Mouse (Mus musculus): ENCODE measurements around the gene Cygb. TPM values are rescaled to one million over a fixed set of nuclear protein-coding genes. Genes with fewer than 3 reads are reported as not detected.
"Not testable (repeated sequence)": the region's sequence is repeated elsewhere in the genome, so short reads cannot be mapped to it uniquely, and the experiment has no call there.

The Cygb gene
- total RNA-seq, 1 experiment from 2014 or later, result 0.58 TPM

DNA sequence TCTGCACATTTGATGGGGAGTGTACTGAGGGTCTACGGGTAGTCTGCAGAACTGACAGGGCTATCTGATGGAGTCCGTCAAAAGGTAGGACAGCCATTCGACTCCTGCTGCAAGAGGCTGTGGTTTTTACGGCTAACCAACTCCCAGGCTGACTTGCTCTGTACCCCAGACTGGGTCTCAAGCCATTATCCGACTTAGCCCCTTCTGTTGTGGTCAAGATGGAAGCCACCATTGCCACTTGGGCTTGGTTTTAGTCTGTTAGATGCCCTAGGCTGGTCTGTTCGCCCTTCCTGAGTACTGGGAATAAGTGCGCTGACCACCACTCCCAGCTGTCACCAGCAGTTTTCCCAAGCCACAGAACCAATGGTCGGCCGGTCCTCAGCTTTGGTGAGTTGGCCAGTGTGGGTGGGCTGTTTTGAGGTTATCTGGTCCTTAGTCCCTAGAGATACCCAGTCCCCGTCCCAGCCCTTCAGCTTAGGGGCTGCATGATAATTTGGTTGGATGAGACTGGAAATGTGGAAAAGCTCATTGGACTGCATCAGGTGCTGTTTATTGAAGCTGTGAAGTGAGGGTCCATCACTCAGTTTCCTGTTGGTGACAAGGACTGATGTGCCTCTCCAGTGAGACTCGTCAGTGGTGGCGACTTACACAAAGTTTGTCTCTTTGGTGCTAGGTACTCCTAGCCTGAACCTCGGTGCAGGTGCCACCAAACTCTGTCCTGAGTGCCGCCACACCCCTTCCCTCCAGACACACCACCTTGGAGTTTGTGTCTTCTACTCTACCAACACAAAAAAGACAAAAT lies 22.3 kb upstream of the Cygb start:
- no peak for ATAC-seq (ENCODE audit: extremely low read depth, insufficient number of reproducible peaks, low FRiP score, poor library complexity, severe bottlenecking)

DNA sequence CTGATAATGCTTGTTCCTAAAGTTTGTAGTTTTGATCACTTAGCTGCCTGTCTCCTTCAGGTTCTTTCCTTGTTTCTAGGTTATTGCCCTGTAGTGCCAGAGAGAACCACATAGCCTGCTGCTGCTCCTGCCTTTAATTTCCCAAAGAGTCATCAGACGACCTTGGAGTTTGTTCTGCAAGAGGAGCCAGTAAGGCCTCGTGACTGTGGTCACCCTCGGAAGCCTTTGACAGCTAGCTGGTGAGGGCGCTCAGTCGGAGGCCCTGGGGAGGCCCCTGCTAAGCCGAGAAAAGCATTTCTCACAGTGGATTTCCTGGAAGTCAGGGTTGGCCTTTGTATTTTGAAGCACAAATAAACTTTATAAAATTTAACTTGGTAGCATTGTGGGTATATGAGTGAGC lies 21.3 kb upstream of the Cygb start:
- ATAC-seq (ENCODE audit: extremely low read depth, insufficient number of reproducible peaks, low FRiP score, poor library complexity, severe bottlenecking), result not testable (repeated sequence)

DNA sequence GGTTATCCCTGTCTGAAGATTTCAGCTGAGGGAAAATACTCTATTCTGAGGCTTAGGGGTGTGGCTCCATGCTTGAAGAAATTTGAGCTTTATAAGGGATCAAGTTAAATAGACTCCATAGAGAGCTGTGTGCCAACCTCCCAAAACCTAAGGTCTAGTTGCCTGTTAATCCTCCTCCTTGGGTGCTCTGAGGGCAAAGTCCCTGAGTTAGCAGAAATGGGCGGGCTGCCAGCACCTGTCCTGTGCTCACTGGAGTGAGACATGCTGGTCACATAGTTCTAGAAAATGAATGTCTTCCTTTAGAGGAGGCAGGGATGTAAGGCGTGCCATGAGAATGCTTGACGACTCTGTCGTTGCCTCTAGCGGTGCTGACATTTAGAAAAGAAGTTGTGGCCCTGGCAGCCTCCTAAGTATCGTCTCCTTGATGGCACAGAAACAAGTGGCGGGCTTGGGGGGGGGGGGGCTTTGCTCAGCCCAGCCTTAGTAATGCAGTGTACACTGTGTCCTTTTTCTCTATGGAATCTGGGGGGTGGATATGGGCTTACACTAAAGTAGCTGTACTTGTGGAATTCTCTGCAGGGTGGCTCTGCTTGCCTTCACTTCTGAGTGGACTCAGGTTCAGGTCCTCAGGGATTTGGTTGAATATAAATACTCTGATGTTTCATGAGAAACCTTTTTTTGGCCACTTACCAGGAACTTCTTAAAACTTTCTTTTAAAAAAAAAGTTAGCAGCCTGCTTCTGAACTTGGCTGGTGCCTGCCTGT lies 20.7 kb upstream of the Cygb start:
- no peak for ATAC-seq (ENCODE audit: extremely low read depth, insufficient number of reproducible peaks, low FRiP score, poor library complexity, severe bottlenecking)

DNA sequence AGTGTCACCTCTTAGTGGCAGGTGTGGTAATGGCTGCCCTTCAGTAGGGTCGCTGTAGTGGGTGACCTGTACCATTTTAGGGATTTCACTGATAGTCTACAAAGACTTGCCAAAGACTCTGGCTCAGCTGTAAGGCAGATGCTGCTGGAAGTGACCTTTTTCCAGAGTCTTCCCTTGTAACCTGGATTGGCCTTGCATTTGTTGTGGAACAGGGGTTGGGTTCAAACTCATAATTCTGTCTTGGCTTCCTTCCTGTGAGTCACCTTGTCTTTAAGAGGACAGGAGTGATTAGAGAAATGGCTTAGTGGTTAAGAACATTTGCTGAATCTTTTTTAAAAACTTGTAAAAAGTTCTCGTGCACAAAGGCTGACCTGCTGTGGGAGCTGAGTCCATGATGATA lies 19.3 kb upstream of the Cygb start:
- no peak for ATAC-seq (ENCODE audit: extremely low read depth, insufficient number of reproducible peaks, low FRiP score, poor library complexity, severe bottlenecking)

DNA sequence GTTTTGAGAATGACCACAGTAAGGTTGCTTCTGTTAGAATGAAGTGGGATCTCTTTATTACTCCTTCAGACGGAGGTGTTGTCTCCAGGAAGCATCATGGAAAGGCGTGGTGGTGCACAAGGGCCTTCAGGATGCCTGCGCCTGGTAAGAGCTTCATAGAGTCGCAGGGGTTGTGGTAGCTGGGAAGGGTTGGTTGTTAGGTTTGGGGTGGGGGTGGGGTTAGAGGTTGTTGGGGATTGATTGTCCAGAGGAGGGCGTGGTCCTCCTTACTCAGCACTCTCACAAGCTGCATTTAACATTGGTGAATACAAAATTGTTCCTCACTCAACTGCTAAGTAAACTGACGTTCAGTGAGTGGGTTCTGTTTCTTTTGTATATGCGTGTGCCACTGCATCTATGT lies 18.5 kb upstream of the Cygb start:
- ATAC-seq (ENCODE audit: extremely low read depth, insufficient number of reproducible peaks, low FRiP score, poor library complexity, severe bottlenecking), result no peak

DNA sequence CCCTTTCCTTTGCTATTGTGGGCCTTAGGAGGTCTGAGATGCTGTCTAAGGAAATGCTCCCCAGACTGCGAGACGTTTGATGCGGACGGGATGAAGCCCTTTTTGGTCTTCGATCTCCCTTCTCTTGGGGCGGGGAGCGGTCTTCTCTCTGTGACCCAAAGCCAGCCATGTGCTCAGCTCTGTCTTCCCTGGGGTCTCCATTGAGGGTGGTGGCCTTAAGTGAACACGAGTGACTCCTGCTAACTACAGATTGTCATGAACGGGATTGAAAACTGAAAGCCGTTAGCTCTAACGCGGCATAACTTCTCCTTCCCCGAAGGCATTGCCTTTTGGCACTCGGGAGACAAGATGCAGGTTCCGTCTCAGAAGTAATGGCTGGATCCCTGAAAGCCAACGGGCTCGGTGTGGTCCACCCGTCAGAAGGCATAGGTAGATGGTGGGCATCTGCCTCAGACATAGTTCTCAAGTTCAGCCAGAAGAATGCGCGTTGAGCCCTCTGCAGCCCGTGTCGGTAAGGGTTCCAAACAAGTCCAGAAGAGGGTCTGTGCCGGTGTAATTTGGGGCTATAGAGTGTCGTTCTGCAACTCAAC lies 17.8 kb upstream of the Cygb start:
- no peak for ATAC-seq (ENCODE audit: extremely low read depth, insufficient number of reproducible peaks, low FRiP score, poor library complexity, severe bottlenecking)

DNA sequence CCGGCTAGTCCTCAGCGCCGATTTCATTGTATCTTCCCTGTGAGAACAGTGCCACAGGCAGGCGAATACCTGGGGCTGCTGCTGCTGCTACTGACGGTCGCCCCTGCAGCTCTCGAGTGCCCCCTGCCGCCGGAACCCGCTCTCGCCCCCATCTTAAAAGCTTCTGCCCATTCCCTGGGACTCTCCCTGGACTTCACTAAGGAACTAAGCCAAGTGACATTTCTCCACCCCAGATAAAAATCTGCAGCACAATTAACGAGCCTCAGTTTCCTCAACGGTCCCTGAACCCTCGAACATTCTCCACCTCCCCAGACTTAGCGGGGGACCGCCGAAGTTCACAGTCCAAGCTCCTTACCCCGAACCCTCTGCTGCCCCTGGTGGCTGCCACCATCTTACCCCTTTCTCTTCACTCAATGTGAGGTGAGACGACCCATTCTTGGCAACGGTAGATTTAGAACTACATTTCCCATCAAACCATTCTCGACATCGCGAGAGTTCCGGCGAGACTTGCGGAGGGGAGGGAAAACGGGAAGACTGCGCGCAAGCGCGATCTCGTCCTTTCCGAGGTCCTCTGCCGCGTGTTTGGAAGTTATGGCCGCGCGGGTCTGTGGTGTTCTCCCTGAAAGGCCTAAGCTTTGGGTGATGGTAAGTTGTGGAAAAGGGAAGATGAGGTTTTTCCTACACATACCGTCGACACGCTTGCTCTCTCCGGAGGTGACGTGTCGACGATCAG lies 17.2 kb upstream of the Cygb start:
- peak; percentile 91 for ATAC-seq (ENCODE audit: extremely low read depth, insufficient number of reproducible peaks, low FRiP score, poor library complexity, severe bottlenecking)

DNA sequence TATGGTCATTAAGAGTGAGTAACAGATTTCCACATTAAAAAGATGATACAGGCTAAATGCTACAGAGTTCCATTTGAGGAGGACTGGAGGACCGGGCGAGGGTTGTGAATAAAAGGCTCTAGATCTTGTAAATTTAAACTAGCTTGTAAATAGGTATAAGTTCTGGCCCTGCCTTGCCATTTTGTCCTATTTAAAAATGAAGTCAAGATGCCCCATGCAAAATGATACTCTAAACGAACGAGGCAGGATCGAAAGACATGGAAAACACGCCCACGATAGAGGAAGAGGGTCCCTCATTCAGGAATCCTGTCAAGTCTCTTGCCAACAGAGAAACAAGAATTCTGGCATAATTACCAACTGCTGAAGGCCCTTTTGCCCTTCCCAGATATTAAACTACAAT lies 16.3 kb upstream of the Cygb start:
- no peak for ATAC-seq (ENCODE audit: extremely low read depth, insufficient number of reproducible peaks, low FRiP score, poor library complexity, severe bottlenecking)

DNA sequence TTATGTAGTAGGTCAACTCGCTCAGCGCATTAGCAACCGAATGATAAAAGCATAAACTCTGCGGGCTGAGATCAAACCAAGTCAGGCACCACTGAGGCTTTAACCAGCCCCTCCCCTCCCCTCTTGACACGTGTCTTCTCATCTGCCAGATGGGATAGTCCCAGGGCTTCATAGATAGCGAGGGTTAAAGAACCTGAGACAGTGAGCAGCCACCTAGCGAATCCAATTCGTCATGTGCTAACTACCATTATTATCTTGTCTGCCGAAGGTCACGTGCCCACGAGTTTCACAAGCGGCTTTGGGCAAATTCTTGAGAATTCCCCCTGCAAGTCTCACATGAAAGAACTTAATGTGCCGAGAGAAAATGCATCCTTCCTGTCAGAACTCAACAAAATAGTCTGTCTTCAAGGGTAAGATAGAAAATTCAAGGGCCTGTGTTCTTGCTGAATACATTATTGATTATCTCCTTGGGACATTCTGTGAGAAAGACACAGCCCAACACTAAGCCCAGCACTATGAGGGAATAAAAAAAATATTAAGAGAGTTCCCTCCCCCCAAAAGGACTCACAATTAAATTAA lies 15.8 kb upstream of the Cygb start:
- no peak for ATAC-seq (ENCODE audit: extremely low read depth, insufficient number of reproducible peaks, low FRiP score, poor library complexity, severe bottlenecking)

DNA sequence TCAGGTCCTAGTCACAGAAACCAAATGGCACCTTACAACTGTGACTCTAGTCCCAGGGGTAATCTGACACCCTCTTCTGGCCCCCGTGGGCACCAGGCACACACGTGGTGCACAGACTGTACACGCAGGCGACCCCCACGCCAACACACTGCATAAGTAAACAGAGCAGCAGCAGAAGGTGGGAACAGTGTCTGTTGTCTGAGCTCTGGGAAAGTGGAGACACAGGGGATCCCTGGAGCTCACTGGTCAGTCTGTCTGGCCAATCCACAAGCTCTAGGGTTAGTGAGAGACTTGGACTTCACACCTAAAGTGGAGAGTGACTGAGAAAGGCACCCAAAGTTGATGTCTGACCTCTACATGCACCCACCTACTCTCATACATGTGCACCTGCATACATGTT lies 15.2 kb upstream of the Cygb start:
- ATAC-seq (ENCODE audit: extremely low read depth, insufficient number of reproducible peaks, low FRiP score, poor library complexity, severe bottlenecking), result no peak

DNA sequence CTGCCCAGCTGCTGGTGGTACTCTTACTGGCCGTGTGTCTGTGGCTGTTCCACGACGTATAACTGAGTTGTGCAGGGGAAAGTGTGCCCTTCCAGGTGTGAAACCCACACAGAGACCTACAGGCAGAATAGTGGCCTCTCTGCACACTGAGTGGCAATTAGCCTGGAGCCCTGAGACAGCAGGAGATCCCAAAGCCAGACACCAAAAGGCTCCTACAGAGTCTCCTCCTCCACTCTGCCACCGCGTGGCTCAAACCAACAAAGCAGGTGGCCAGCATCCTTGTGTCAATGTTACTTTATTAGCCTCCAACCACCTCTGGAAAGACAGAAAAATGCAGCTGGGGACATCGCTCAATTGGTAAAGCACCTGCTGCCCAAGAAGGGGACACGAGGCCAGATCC lies 14.7 kb upstream of the Cygb start:
- no peak for ATAC-seq (ENCODE audit: extremely low read depth, insufficient number of reproducible peaks, low FRiP score, poor library complexity, severe bottlenecking)

DNA sequence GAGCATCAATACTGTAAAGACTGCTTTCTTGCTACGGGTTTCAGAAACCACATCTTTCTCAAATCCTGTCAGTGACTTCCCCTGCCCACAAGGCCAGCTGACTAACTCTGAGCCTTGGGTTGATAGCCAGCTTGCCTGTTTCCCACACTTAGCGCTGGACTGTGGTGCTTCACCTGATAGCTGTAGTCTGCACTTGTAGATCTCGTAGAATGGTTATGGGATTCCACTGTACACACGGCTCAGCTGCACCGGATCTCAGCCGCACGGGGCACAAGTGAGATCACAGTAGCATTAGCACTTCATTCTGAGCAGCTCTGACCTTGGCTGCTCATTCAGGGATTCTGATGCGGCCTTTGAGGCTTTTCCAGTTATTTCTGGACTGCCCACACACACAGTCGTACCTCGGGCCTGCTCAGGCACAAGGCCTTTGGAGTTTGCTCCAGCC lies 14.3 kb upstream of the Cygb start:
- no peak for ATAC-seq (ENCODE audit: extremely low read depth, insufficient number of reproducible peaks, low FRiP score, poor library complexity, severe bottlenecking)

DNA sequence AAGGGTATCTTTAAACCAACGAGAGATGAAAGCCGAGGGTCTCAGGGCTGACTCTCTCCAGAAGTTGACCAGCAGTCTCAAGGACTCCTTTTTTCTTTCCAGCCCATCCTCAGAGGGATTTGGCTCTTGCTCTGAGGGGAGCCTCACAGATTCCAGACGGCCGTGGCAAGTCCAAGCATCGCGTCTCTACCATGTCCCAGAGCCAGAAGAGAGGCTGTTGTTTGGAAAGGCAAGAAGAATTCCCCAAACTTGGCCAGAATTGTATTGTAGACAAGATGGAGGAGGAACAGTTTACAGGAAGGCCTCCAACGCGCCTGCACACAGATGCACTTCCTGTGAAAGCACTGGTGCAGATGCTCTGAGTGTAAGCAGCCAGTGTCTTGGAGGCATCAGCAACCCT lies 13.8 kb upstream of the Cygb start:
- no peak for ATAC-seq (ENCODE audit: extremely low read depth, insufficient number of reproducible peaks, low FRiP score, poor library complexity, severe bottlenecking)

DNA sequence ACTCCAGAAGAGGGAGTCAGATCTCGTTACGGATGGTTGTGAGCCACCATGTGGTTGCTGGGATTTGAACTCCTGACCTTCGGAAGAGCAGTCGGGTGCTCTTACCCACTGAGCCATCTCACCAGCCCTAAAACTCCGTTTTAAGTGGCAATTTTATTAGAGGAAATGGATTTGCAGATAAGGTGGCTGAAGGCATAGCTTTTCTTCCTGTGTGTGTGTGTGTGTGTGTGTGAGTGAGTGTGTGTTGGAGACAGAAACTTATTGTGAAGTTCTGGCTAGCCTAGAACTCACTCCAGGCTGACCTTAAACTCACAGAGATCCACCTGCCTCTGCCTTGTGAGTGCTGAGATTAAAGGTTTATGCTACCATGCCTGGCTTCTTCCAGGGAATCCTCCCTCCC lies 12.9 kb upstream of the Cygb start:
- ATAC-seq (ENCODE audit: extremely low read depth, insufficient number of reproducible peaks, low FRiP score, poor library complexity, severe bottlenecking), result not testable (repeated sequence)

DNA sequence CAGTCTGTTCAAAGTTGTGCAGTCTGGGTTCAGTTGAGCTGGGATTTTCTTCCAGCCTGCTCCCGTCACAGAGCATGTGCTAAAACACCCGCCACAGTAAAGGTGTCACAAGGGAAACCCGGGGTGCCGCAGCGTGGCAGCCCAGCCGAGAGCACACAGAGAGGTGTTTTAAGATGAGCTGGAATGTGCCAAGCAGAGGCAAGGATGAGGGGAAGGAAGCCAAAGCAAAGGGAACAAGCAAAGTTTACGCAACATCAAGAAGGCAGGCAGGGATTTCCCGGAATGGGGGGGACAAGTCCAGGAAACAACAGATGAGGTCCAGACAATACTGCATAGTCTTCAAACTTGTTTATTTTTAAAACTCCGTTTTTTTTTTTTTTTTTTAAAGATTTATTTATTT lies 12.5 kb upstream of the Cygb start:
- ATAC-seq (ENCODE audit: extremely low read depth, insufficient number of reproducible peaks, low FRiP score, poor library complexity, severe bottlenecking), result no peak

DNA sequence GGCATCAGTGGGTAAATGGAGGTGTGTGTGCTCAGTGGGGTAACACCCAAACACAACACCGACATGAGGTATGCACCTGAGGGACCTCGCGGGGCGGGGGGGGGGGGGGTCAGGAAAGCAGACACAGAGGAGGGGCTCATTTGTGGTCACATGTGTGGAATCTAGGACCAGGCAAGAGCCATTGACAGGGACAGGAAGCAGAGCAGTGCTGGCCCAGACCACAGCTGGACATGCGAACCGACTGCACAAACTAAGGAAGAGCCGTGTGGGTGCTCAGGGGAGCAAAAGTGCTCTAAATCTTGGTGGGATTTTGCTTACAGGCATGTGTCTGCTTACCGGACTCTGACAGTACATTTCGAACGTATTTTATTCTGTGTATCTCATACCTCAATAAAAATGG lies 11.2 kb upstream of the Cygb start:
- ATAC-seq (ENCODE audit: extremely low read depth, insufficient number of reproducible peaks, low FRiP score, poor library complexity, severe bottlenecking), result no peak

DNA sequence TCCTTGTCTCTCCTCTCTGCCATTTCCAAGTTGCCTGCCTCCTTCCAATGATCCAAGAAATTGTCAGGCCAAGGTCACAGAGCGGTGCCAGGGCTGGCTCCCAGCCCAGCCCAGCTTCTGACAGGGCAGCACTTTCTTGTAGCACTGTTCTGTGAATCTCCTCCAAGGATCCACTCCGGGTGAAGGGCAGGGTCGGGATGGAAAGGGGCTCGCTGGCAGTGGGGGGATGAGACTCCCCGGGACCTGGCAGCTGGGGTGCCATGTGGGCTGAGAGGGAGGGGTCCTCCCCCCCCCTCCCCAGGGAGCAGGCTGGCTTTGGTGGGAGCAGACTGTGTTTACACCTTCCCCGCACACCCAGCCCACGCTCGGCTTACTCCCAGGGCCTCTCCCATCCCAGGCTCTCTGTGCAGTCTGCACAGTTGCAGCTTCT lies 7.8 kb upstream of the Cygb start:
- ATAC-seq (ENCODE audit: extremely low read depth, insufficient number of reproducible peaks, low FRiP score, poor library complexity, severe bottlenecking), result no peak

DNA sequence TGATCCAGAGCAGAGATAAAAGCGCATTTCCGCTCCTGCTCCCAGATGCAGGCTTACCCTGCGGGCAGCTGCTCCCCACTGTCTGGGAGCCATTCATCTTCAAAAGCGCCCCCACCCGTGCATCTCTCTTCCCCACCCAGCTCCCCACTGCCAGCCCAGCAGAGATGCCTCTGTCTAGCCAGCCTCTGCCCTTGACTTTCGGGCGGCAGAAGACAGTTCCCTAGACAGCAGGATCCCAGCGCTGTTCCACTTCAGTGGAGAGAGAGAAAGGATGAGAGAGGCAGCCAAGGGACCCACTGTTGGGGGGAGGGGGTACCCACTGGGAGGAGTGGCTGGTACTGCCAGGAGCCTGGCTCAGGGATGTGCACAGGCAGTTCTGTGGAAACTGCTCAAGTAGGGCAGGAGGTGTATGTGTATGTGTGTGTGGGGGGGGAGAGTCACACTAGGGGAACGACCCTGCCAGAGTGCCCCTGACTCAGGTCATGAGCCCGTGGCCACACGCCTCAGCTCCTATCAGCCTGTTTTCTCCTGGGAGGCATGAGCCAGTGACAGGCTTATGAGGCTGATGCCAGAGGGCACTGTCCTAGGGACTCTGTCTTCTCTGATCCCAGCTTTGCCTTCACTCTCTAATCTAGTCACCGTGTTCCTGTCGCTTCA lies 7.3 kb upstream of the Cygb start:
- no peak for ATAC-seq (ENCODE audit: extremely low read depth, insufficient number of reproducible peaks, low FRiP score, poor library complexity, severe bottlenecking)

DNA sequence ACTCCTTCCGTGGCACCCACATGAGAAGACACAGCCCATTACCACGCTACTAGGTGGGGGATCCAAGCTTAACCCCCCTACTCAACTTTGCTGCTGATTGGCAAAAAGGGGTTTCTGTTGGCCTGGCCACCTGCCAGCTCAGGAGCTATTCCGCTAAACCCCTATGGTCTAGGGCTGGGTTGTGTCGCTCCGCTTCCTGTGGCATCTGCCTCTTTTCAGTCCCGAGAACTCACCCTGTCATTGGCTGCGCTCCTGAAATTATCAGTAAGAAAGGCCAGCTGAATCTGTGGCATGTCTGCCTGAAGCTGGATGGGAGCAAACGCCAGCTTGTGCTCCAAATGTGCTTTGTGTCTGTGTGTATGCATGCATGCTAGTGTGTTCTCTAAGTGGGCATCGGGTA lies 6.1 kb upstream of the Cygb start:
- no peak for ATAC-seq (ENCODE audit: extremely low read depth, insufficient number of reproducible peaks, low FRiP score, poor library complexity, severe bottlenecking)

All from neutrophil, adult 5-6 weeks (primary cell).